Mouse (Mus musculus) midbrain, embryonic 14.5 days (tissue): ENCODE results near the gene Gnb1l. TPM values are rescaled to one million over a fixed set of nuclear protein-coding genes. Genes with fewer than 3 reads are reported as not detected.

Source experiments
- ATAC-seq: fragments of 200-750 bp; cut with Nextera tagmentation; 2 replicates; pipeline ENCODE4 v1.8.0; 2017; ENCODE audit warnings: moderate number of reproducible peaks, moderate library complexity; ENCODE audit not compliant: low FRiP score, low TSS enrichment
- DNase-seq: peaks from one replicate; pipeline ENCODE4 v3.0.0-alpha.2; 2015
- H3K27ac ChIP-seq: fragments of 300-500 bp; sonication (generic); replicated peaks from 2 replicates; pipeline ENCODE4 v1.5.1; 2014; ENCODE audit warnings: mild to moderate bottlenecking, low read depth, low read length, moderate library complexity
- H3K27me3 ChIP-seq: fragments of 300-500 bp; sonication (generic); 2 replicates; pipeline ENCODE4 v1.6.1; 2014; ENCODE audit warnings: low read length, control low read depth, mixed read lengths; ENCODE audit not compliant: control insufficient read depth, insufficient read depth
- H3K36me3 ChIP-seq: fragments of 300-500 bp; sonication (generic); 2 replicates; pipeline ENCODE4 v1.6.1; 2014; ENCODE audit warnings: low read length, control low read depth; ENCODE audit not compliant: control insufficient read depth, insufficient read depth
- H3K4me1 ChIP-seq: fragments of 300-500 bp; sonication (generic); 2 replicates; pipeline ENCODE4 v1.6.1; 2014; ENCODE audit warnings: mild to moderate bottlenecking, antibody characterized with exemption, low read length, control low read depth; ENCODE audit not compliant: control insufficient read depth, insufficient read depth
- H3K4me2 ChIP-seq: fragments of 300-500 bp; sonication (generic); 2 replicates; pipeline ENCODE4 v1.6.1; 2014; ENCODE audit warnings: mild to moderate bottlenecking, low read length, moderate library complexity
- H3K4me3 ChIP-seq: fragments of 300-500 bp; sonication (generic); replicated peaks from 2 replicates; pipeline ENCODE4 v1.5.1; 2014; ENCODE audit warnings: low read depth, low read length
- H3K9ac ChIP-seq: fragments of 300-500 bp; sonication (generic); replicated peaks from 2 replicates; pipeline ENCODE4 v1.6.1; 2014; ENCODE audit warnings: mild to moderate bottlenecking, low read length, moderate library complexity
- H3K9me3 ChIP-seq: fragments of 300-500 bp; sonication (generic); 2 replicates; pipeline ENCODE4 v1.6.1; 2016; ENCODE audit warnings: low read length, control low read depth, mixed read lengths; ENCODE audit not compliant: control insufficient read depth
- WGBS: fragments of 180-500 bp; shearing (Covaris S2); extraction: QIAGEN DNeasy Blood & Tissue Kit; methylation state at CpG from one replicate; pipeline ENCODE4 v1.1.7; 2014; 5-methylcytosine and 5-hydroxymethylcytosine counted together
- polyA plus RNA-seq: library from polyadenylated mRNA; unstranded; fragments of >200 nt; fragmentation: Nextera tagmentation; extraction: Ambion mirVana; gene quantifications from 2 replicates; pipeline ENCODE4 v1.2.1, GENCODE M21; 2014

The Gnb1l gene
- polyA plus RNA-seq, 1 experiment from 2014 or later = 14.8 TPM

DNA sequence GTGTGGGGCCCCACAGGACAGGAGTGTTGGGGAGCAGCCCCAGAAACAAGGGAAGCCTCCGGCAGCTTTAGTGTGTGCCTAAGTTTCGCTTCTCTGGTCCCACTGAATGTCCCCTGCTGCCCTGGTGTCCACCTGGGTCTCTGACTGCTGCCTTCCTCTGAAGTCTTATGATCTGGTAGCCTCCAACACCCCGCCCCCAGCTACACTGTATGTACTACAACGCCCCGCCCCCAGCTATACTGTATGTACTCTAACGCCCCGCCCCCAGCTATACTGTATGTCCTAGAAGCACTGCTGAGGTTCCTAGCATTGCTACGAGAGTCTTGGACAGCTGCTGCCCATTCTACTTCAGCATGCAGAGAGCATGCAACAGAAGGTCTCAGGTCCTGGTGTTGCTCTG lies 25.5 kb upstream of the Gnb1l start:
- H3K4me1 ChIP-seq = no peaks in the 10 kb centered on the region
- no peak overlapping the region for H3K9ac ChIP-seq
- no peaks in the 10 kb centered on the region for H3K27me3 ChIP-seq
- no peak overlapping the region for H3K4me2 ChIP-seq
- DNase-seq (no peak), ATAC-seq (no peak)
- no peak overlapping the region for H3K4me3 ChIP-seq
- no peak overlapping the region for H3K27ac ChIP-seq
- no peaks in the 10 kb centered on the region for H3K9me3 ChIP-seq
- 91% methylated on average over 8 of the region's 8 CpGs for WGBS
- H3K36me3 ChIP-seq = peaks cover 9% of the 10 kb centered on the region; the same call in 1 of the 2 replicates

DNA sequence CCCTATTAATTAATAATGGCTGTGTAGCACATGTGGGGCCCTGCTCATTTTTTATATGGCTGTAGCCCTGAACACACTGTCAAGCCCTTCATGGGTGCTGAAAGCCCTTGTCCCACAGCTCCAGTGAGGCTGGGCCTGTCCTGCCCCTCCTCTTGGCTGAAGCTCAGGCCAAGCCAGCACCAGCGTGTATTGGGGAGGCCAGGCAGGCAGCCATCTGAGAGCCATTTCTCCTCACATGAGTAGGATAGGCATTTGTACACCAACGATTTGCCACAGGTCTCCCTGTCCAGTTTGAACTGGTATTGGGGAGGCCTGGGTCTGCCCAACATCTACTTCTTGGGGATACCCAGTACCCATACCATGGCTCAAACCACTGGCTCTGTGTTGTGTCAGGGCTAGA lies 24.5 kb upstream of the Gnb1l start:
- Histone ChIP-seq H3K4me1 (no peaks in the 10 kb centered on the region), H3K36me3 (peaks cover 15% of the 10 kb centered on the region; the same call in 1 of the 2 replicates), H3K9ac (no peak overlapping the region), H3K9me3 (no peaks in the 10 kb centered on the region), H3K4me2 (no peak overlapping the region), H3K27me3 (no peaks in the 10 kb centered on the region), H3K27ac (no peak overlapping the region), H3K4me3 (no peak overlapping the region)
- ATAC-seq = no peak
- WGBS = 81% methylated on average over 2 of the region's 2 CpGs
- no peak for DNase-seq

DNA sequence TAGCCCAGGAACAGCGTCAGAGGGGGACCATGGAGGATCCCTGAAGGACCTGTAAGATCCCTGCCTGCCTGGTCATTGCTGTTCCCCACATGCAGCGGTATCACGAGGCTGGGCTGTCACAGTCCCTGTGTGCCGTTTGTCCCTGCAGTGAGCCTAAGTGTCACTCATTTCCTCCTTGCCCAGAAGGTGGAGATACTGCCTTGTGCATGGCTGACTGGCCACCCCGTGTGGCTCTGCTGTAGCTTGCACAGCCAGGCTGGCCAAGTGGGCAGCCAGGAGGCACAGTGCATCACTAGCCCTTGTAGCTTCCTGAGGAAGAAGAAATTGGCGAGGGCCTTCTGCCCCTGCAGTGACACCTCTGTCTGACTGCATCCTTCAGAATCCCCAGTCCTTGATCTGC lies 20.5 kb upstream of the Gnb1l start:
- Histone ChIP-seq H3K4me1 (no peaks in the 10 kb centered on the region), H3K36me3 (peaks cover 9% of the 10 kb centered on the region; the same call in 1 of the 2 replicates), H3K9me3 (no peaks in the 10 kb centered on the region), H3K4me2 (no peak overlapping the region), H3K27me3 (no peaks in the 10 kb centered on the region), H3K4me3 (no peak overlapping the region), H3K27ac (no peak overlapping the region), H3K9ac (no peak overlapping the region)
- no peak for DNase-seq
- WGBS = 70% methylated on average over 6 of the region's 6 CpGs
- no peak for ATAC-seq

DNA sequence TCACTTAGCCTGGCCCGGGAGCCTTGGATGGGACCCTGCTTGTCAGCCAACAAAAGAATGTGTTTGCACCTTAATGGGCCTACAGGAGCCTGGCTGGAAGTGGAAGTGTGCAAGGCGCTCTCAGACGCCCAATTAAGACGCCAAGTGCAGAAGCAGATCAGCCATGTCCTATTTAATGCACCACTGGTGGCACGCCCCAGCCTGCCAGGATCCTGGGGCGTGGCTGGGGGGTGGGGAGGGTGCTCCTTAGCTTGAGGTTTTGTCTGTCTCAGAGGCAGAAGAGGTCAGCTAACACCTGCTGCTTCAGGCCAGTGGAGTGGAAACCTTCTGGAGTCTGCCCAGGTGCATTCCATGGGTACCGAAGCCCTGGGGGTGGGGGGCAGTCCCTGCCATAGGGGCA lies 18.8 kb upstream of the Gnb1l start:
- H3K4me2 ChIP-seq = no peak overlapping the region
- H3K9ac ChIP-seq = no peak overlapping the region
- ATAC-seq = no peak
- no peak for DNase-seq
- 21% methylated on average over 7 of the region's 7 CpGs for WGBS
- no peak overlapping the region for H3K27ac ChIP-seq
- H3K36me3 ChIP-seq = peaks cover 9% of the 10 kb centered on the region; the same call in 1 of the 2 replicates
- H3K4me1 ChIP-seq = 0 out of 2 replicates have a peak, but pooled peaks cover 4% of the 10 kb centered on the region
- no peaks in the 10 kb centered on the region for H3K27me3 ChIP-seq
- H3K9me3 ChIP-seq = no peaks in the 10 kb centered on the region
- no peak overlapping the region for H3K4me3 ChIP-seq

DNA sequence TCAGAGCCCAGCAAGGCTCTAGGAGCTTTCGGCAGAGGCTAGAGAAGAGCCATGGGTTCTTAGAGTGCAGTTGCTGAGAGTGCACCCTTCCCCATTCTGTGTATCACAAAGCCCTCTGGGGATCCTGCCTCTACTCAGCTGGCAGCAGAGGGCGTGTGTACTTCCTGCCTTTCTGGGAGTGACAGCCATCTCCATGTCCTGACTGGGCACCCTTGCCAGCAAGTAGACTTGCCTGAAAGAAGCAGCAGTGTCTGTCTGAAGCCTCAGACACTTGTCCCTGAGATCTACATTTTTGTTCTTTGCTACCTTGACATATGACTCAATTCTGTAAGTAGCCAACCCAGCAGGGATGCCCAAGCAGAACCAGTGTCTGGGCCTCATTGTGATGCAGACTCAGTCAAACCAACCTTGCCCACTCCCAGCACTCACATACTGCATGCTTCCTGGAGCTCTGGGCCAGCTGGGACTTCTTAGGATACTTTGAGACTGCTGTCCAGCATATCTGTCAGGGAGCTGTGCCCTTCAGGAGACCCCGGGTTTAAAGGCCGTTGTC lies 17.5 kb upstream of the Gnb1l start:
- no peak overlapping the region for H3K27ac ChIP-seq
- H3K4me2 ChIP-seq = no peak overlapping the region
- H3K36me3 ChIP-seq = peaks cover 9% of the 10 kb centered on the region; the same call in 1 of the 2 replicates
- 0 out of 2 replicates have a peak, but pooled peaks cover 4% of the 10 kb centered on the region for H3K4me1 ChIP-seq
- DNase-seq = no peak
- no peak overlapping the region for H3K9ac ChIP-seq
- H3K4me3 ChIP-seq = no peak overlapping the region
- no peaks in the 10 kb centered on the region for H3K27me3 ChIP-seq
- WGBS = 58% methylated on average over 4 of the region's 4 CpGs
- no peak for ATAC-seq
- H3K9me3 ChIP-seq = no peaks in the 10 kb centered on the region

DNA sequence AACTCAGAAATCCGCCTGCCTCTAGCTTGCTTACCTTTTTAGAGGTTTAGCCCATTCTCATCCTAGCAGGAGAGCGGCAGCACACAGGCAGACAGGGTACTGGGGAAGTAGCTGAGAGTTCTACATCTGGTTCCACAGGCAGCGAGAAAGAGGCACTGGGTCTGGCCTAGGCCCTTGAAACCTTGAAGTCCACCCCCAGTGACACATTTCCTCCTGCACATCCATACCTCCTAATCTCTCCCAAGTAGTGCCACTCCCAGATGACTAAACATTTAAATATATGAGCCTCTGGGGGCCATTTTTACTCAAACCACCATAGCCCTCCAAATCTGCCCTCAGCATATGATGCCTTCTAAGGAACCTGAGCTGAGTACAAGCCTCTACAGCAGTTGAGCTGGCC lies 16.1 kb upstream of the Gnb1l start:
- DNase-seq (no peak), ATAC-seq (no peak)
- Histone ChIP-seq H3K4me3 (no peak overlapping the region), H3K27me3 (no peaks in the 10 kb centered on the region), H3K4me1 (0 out of 2 replicates have a peak, but pooled peaks cover 4% of the 10 kb centered on the region), H3K36me3 (peaks cover 7% of the 10 kb centered on the region; the same call in 1 of the 2 replicates), H3K27ac (no peak overlapping the region), H3K9me3 (no peaks in the 10 kb centered on the region), H3K9ac (no peak overlapping the region), H3K4me2 (no peak overlapping the region)
- WGBS = 91% methylated on average over 3 of the region's 3 CpGs

DNA sequence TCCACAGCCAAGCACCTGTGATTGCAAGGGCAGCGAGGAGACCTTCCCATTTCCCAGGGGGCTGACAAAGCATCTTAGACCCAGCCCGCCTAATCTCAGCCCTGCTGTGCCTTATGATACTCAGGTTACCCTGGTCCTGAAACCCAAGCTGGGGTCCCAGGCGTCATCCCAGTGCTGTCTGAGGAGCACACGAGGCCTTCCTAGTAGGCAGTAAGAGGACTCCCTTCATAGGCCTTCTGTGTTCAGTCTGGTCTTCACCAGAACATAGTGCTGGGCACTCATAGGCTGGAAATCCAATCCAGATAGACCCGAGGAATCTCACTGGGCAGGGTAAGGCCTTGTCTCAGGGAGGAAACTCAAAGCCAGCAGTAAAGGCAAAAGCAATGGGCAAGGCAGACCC lies 14.7 kb upstream of the Gnb1l start:
- H3K27me3 ChIP-seq = no peaks in the 10 kb centered on the region
- WGBS = 69% methylated on average over 5 of the region's 5 CpGs
- no peak overlapping the region for H3K4me2 ChIP-seq
- H3K4me1 ChIP-seq = 0 out of 2 replicates have a peak, but pooled peaks cover 4% of the 10 kb centered on the region
- H3K9ac ChIP-seq = no peak overlapping the region
- no peaks in the 10 kb centered on the region for H3K9me3 ChIP-seq
- DNase-seq (no peak), ATAC-seq (no peak)
- no peak overlapping the region for H3K4me3 ChIP-seq
- no peak overlapping the region for H3K27ac ChIP-seq
- H3K36me3 ChIP-seq = no peaks in the 10 kb centered on the region

DNA sequence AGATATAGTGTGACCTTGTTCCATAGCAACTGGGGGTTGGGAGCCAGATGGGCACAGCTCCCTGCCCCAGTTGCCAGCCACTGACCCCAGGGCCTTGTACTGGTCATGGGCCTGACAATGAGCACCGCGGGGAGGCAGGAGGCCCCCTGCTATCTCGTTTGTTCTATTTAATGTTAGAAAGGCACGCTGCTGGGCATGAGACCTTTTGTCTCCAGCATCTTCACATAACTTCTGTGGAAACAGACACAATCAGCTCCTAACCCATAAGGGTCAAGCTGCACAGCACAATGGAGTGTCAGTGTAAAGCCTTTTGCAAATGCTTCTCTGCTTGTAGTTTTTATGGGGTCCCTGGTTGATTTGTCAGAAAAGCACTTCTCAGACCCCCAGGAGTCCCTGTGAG lies 14.1 kb upstream of the Gnb1l start:
- Histone ChIP-seq H3K4me3 (no peak overlapping the region), H3K4me1 (0 out of 2 replicates have a peak, but pooled peaks cover 4% of the 10 kb centered on the region), H3K4me2 (no peak overlapping the region), H3K36me3 (no peaks in the 10 kb centered on the region), H3K27ac (peak overlapping the region; percentile 17; the same call in 1 of the 2 replicates), H3K9ac (no peak overlapping the region), H3K27me3 (no peaks in the 10 kb centered on the region), H3K9me3 (no peaks in the 10 kb centered on the region)
- DNase-seq (no peak), ATAC-seq (no peak; the same call in 1 of the 2 replicates)
- 8% methylated on average over 4 of the region's 4 CpGs for WGBS

DNA sequence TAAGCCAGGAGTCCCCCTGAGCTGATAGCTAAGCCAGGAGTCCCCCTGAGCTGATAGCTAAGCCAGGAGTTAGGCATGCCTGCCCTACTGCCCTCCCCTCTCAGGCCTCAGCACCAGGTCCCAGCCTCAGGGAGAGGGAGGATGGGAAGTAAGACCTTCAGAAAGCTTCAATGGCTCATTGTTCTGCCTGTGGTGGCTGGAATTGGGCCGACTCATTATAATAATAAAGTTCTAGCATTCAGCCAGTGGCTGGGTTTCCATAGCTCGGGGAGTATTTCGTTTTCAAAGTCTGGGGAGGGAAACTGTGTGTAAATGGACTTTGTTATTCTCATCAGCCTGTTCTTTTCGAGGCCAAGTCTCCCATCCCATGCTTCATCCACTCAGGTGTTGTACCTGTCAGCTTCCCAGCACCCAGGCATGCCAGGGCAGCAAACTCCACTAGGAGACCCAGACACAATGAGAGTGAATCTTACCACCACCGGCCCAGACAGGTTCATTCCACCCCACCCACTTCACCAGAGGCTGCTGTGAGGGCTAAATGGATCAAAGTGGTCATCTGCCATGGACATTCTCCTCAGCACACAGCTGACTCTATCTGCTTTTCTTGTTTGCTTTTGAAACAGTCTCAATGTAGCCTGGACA lies 13.6 kb upstream of the Gnb1l start:
- DNase-seq = peak; percentile 30
- ATAC-seq = no peak; the same call in 1 of the 2 replicates
- Histone ChIP-seq H3K27ac (peak overlapping the region; percentile 17; the same call in 1 of the 2 replicates), H3K36me3 (no peaks in the 10 kb centered on the region), H3K4me1 (0 out of 2 replicates have a peak, but pooled peaks cover 4% of the 10 kb centered on the region), H3K9ac (no peak overlapping the region), H3K4me2 (no peak overlapping the region), H3K4me3 (no peak overlapping the region), H3K9me3 (no peaks in the 10 kb centered on the region), H3K27me3 (no peaks in the 10 kb centered on the region)
- WGBS = 19% methylated on average over 5 of the region's 5 CpGs
